Mouse (Mus musculus): ENCODE measurements around the gene Tspan15.

GRCm38 (mm10) chr10:62264299-62264698 is 33.2 kb upstream of the Tspan15 start:
- TF ChIP-seq CTCF (IDR thresholded peaks at IDR 0.05; ENCODE audit: borderline replicate concordance, control insufficient read depth, extremely low read depth, insufficient read depth, low read length, poor library complexity), result no peak
- no peak for TF ChIP-seq POLR2A (IDR thresholded peaks at IDR 0.05; ENCODE audit: control insufficient read depth, extremely low read depth, insufficient read depth, low read length, poor library complexity)

All from thymus, adult 2 months (tissue).